10 mouse cellular contexts compared by ENCODE assay signal in the genomic region with DNA sequence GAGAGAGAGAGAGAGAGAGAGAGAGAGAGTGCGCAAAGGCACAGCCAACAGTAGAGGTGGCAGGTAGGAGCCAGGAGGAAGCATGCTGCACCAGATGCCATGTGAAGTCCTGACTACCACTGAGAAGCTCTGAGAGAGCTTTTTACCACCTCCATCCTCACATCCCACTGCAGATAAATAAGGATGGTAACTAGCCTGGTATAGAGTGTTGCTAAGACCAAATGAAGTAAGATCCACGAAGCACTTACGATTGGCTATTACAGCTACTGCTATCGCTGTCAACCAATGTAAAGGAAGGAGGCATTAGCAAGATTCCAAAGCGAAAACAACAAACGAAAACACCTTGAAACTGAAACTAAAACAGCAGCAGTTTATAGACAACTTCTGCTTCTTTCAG. TPM values are rescaled to one million over a fixed set of nuclear protein-coding genes. Genes with fewer than 3 reads are reported as not detected.
A peak's percentile ranks its signal among the peaks of the same experiment; 100 is the strongest.
DNase-seq lines count a peak whose midpoint lies in the region; ATAC-seq and TF ChIP-seq lines count a peak whose summit lies in the region.
"Had no signal": no experiment of that assay in that cellular context is flagged by ENCODE, and none has a peak within 500 bp of the region (broad histone marks: within the 10 kb centered on the region; RNA-seq: fewer than 3 reads in every experiment).

No protein-coding gene starts in this region.

- TF ChIP-seq POLR2A in lung, adult 2 months (IDR thresholded peaks at IDR 0.05; ENCODE audit: borderline replicate concordance, extremely low read depth, low read depth, low read length), result no peak
- TF ChIP-seq POLR2A in cortical plate, adult 2 months (IDR thresholded peaks at IDR 0.05; ENCODE audit: extremely low read depth, insufficient read depth, low read length), result peak; percentile 24; the same call in 1 of the 2 replicates

- no peak for ATAC-seq in G1E (ENCODE audit: extremely low read depth, insufficient number of reproducible peaks, low FRiP score, poor library complexity, severe bottlenecking)
- ATAC-seq in kidney, embryonic 14.5 days (ENCODE audit: low FRiP score, low TSS enrichment), result no peak

- TF ChIP-seq CTCF in lung, adult 2 months (IDR thresholded peaks at IDR 0.05; ENCODE audit: insufficient read depth, low read length), result no peak
- no peak for TF ChIP-seq CTCF in G1E (IDR thresholded peaks at IDR 0.05; ENCODE audit: low read depth, low read length)
- TF ChIP-seq CTCF in cortical plate, adult 2 months (IDR thresholded peaks at IDR 0.05; ENCODE audit: extremely low read depth, insufficient read depth, low read length), result no peak

- DNase-seq in lung, adult 2 months, result no peak
- DNase-seq in lung, postnatal 25 days (ENCODE audit: low spot score), result no peak
- no peak for DNase-seq in G1E (ENCODE audit: low spot score)
- DNase-seq in naive thymus-derived CD4-positive, alpha-beta T cell, adult 2 months (ENCODE audit: low read depth), result peak; percentile 79
- DNase-seq in layer of hippocampus, adult 9-10 months (ENCODE audit: low spot score), result no peak
- DNase-seq: cerebellum, adult 11 months; lung, adult 18-20 months; right cerebral cortex, postnatal 4 days had no signal

- no peak overlapping the region for H3K27ac ChIP-seq in cortical plate, adult 2 months (ENCODE audit: insufficient read depth, low read length)
- no peak overlapping the region for H3K27ac ChIP-seq in kidney, embryonic 14.5 days (ENCODE audit: low read depth, low read length)

- H3K36me3 ChIP-seq in G1E (replicated peaks), result no peaks in the 10 kb centered on the region
- H3K36me3 ChIP-seq in kidney, embryonic 14.5 days (ENCODE audit: control insufficient read depth, insufficient read depth, low read length), result no peaks in the 10 kb centered on the region

- H3K9ac ChIP-seq in kidney, embryonic 14.5 days (ENCODE audit: low read depth, low read length), result no peak overlapping the region

- no peak overlapping the region for H3K4me2 ChIP-seq in kidney, embryonic 14.5 days (replicated peaks; ENCODE audit: low read depth, low read length)

- 43% methylated on average over 6 of the region's 6 CpGs for WGBS in lung, adult 2 months
- 88% methylated on average over 6 of the region's 6 CpGs for WGBS in kidney, embryonic 14.5 days

- no peaks in the 10 kb centered on the region for H3K9me3 ChIP-seq in G1E (replicated peaks)
- H3K9me3 ChIP-seq in kidney, embryonic 14.5 days (ENCODE audit: control insufficient read depth, low read length), result no peaks in the 10 kb centered on the region

- H3K27me3 ChIP-seq in G1E (ENCODE audit: insufficient read depth, low read length), result no peaks in the 10 kb centered on the region
- no peaks in the 10 kb centered on the region for H3K27me3 ChIP-seq in kidney, embryonic 14.5 days (ENCODE audit: control insufficient read depth, insufficient read depth, low read length)

- H3K4me1 ChIP-seq in lung, adult 2 months (ENCODE audit: control insufficient read depth, insufficient read depth, low read length), result peaks cover 32% of the 10 kb centered on the region
- peaks cover 54% of the 10 kb centered on the region for H3K4me1 ChIP-seq in G1E (ENCODE audit: insufficient read depth, low read depth, low read length)
- peaks cover 9% of the 10 kb centered on the region for H3K4me1 ChIP-seq in cortical plate, adult 2 months (ENCODE audit: control insufficient read depth, insufficient read depth, low read length)
- H3K4me1 ChIP-seq in kidney, embryonic 14.5 days (ENCODE audit: control insufficient read depth, insufficient read depth, low read length), result peaks cover 14% of the 10 kb centered on the region

- peak overlapping the region; percentile 30 for H3K4me3 ChIP-seq in lung, adult 2 months (replicated peaks; ENCODE audit: extremely low read depth, low read depth, low read length)
- peak overlapping the region; percentile 27; the same call in 1 of the 2 replicates for H3K4me3 ChIP-seq in G1E (ENCODE audit: low read depth, low read length)
- H3K4me3 ChIP-seq in cortical plate, adult 2 months (ENCODE audit: insufficient read depth, low read length), result no peak overlapping the region
- no peak overlapping the region for H3K4me3 ChIP-seq in kidney, embryonic 14.5 days (ENCODE audit: low read length)

RNA-seq across cellular contexts. Expression of gene Rapgef2, which starts 47.3 kb away (rescaled TPM):
- 14.3 and 17.3 TPM in 2 replicates for polyA plus RNA-seq in lung, adult 2 months (2012; rRNA removed)
- total RNA-seq in G1E (2014; fragmentation: Nextera tagmentation) (18.7 and 19.7 TPM in 2 replicates), G1E (2017) (21.7 and 22.1 TPM in 2 replicates)
- 2.8 and 2.9 TPM in 2 replicates for polyA plus RNA-seq in G1E (2012)
- 45.3 and 50.9 TPM in 2 replicates for polyA plus RNA-seq in cortical plate, adult 2 months (2012; rRNA removed)
- polyA plus RNA-seq in kidney, embryonic 14.5 days (2014; fragmentation: Nextera tagmentation; extraction: Ambion mirVana), result 6.1 and 9.0 TPM in 2 replicates

Comparison
In these comparisons a context has a peak if more than half of its experiments do, and no peak if none do; other contexts are left out.
1. H3K4me3 ChIP-seq: peak in lung, adult 2 months (single experiment) and G1E (single experiment); none in cortical plate, adult 2 months (single experiment) and kidney, embryonic 14.5 days (single experiment).